Mouse (Mus musculus): ENCODE data around the gene Chkb. TPM values are rescaled to one million over a fixed set of nuclear protein-coding genes. Genes with fewer than 3 reads are reported as not detected.

Chkb gene
- polyA plus RNA-seq, 1 experiment from 2014 or later = 56.0 TPM

- Histone ChIP-seq H3K4me1 (replicated peaks; ENCODE audit: control insufficient read depth, insufficient read depth, low read length) (no peaks in the 10 kb centered on the region), H3K36me3 (ENCODE audit: control insufficient read depth, insufficient read depth, low read length) (no peaks in the 10 kb centered on the region), H3K9ac (ENCODE audit: low read length) (no peak overlapping the region), H3K27me3 (ENCODE audit: control insufficient read depth, insufficient read depth, low read length) (no peaks in the 10 kb centered on the region), H3K4me2 (ENCODE audit: low read depth, low read length, severe bottlenecking) (no peak overlapping the region), H3K9me3 (ENCODE audit: control insufficient read depth, low read length) (peaks cover 3% of the 10 kb centered on the region; the same call in 1 of the 2 replicates), H3K4me3 (ENCODE audit: low read depth, low read length) (no peak overlapping the region), H3K27ac (ENCODE audit: low read depth, low read length) (no peak overlapping the region)
- no peak for DNase-seq (ENCODE audit: low spot score)
- WGBS = 87% methylated on average over 10 of the region's 10 CpGs
- ATAC-seq (replicated peaks; ENCODE audit: low FRiP score) = no peak
Measured at GRCm38 (mm10) chr15:89404831-89405623, 24.7 kb downstream of the Chkb start.

- Histone ChIP-seq H3K27me3 (ENCODE audit: control insufficient read depth, insufficient read depth, low read length) (no peaks in the 10 kb centered on the region), H3K27ac (ENCODE audit: low read depth, low read length) (no peak overlapping the region), H3K4me2 (ENCODE audit: low read depth, low read length, severe bottlenecking) (no peak overlapping the region), H3K9ac (ENCODE audit: low read length) (no peak overlapping the region), H3K4me1 (replicated peaks; ENCODE audit: control insufficient read depth, insufficient read depth, low read length) (no peaks in the 10 kb centered on the region), H3K36me3 (ENCODE audit: control insufficient read depth, insufficient read depth, low read length) (no peaks in the 10 kb centered on the region), H3K9me3 (ENCODE audit: control insufficient read depth, low read length) (no peaks in the 10 kb centered on the region), H3K4me3 (ENCODE audit: low read depth, low read length) (no peak overlapping the region)
- no peak for DNase-seq (ENCODE audit: low spot score)
- ATAC-seq (replicated peaks; ENCODE audit: low FRiP score) = no peak
- WGBS = 85% methylated on average over 1 of the region's 1 CpGs
Measured at GRCm38 (mm10) chr15:89402471-89402870, 27.2 kb downstream of the Chkb start.

- Histone ChIP-seq H3K27me3 (ENCODE audit: control insufficient read depth, insufficient read depth, low read length) (no peaks in the 10 kb centered on the region), H3K27ac (ENCODE audit: low read depth, low read length) (no peak overlapping the region), H3K36me3 (ENCODE audit: control insufficient read depth, insufficient read depth, low read length) (no peaks in the 10 kb centered on the region), H3K4me3 (ENCODE audit: low read depth, low read length) (no peak overlapping the region), H3K4me2 (ENCODE audit: low read depth, low read length, severe bottlenecking) (no peak overlapping the region), H3K9ac (ENCODE audit: low read length) (no peak overlapping the region), H3K9me3 (ENCODE audit: control insufficient read depth, low read length) (no peaks in the 10 kb centered on the region), H3K4me1 (replicated peaks; ENCODE audit: control insufficient read depth, insufficient read depth, low read length) (no peaks in the 10 kb centered on the region)
- ATAC-seq (replicated peaks; ENCODE audit: low FRiP score) (no peak), DNase-seq (ENCODE audit: low spot score) (no peak)
- 57% methylated on average over 1 of the region's 1 CpGs for WGBS
Measured at GRCm38 (mm10) chr15:89399716-89400115, 30.0 kb downstream of the Chkb start.

- H3K4me2 ChIP-seq (ENCODE audit: low read depth, low read length, severe bottlenecking) = no peak overlapping the region
- H3K27me3 ChIP-seq (ENCODE audit: control insufficient read depth, insufficient read depth, low read length) = no peaks in the 10 kb centered on the region
- no peaks in the 10 kb centered on the region for H3K36me3 ChIP-seq (ENCODE audit: control insufficient read depth, insufficient read depth, low read length)
- H3K4me3 ChIP-seq (ENCODE audit: low read depth, low read length) = no peak overlapping the region
- ATAC-seq (replicated peaks; ENCODE audit: low FRiP score) (no peak), DNase-seq (ENCODE audit: low spot score) (no peak)
- H3K9me3 ChIP-seq (ENCODE audit: control insufficient read depth, low read length) = no peaks in the 10 kb centered on the region
- 70% methylated on average over 2 of the region's 2 CpGs for WGBS
- no peak overlapping the region for H3K9ac ChIP-seq (ENCODE audit: low read length)
- H3K27ac ChIP-seq (ENCODE audit: low read depth, low read length) = no peak overlapping the region
- H3K4me1 ChIP-seq (replicated peaks; ENCODE audit: control insufficient read depth, insufficient read depth, low read length) = no peaks in the 10 kb centered on the region
Measured at GRCm38 (mm10) chr15:89398146-89398545, 31.6 kb downstream of the Chkb start.

- Histone ChIP-seq H3K27ac (ENCODE audit: low read depth, low read length) (no peak overlapping the region), H3K4me1 (replicated peaks; ENCODE audit: control insufficient read depth, insufficient read depth, low read length) (no peaks in the 10 kb centered on the region), H3K27me3 (ENCODE audit: control insufficient read depth, insufficient read depth, low read length) (no peaks in the 10 kb centered on the region), H3K36me3 (ENCODE audit: control insufficient read depth, insufficient read depth, low read length) (no peaks in the 10 kb centered on the region), H3K4me2 (ENCODE audit: low read depth, low read length, severe bottlenecking) (no peak overlapping the region), H3K4me3 (ENCODE audit: low read depth, low read length) (no peak overlapping the region), H3K9me3 (ENCODE audit: control insufficient read depth, low read length) (no peaks in the 10 kb centered on the region), H3K9ac (ENCODE audit: low read length) (no peak overlapping the region)
- WGBS = 93% methylated on average over 4 of the region's 4 CpGs
- ATAC-seq (replicated peaks; ENCODE audit: low FRiP score) (no peak), DNase-seq (ENCODE audit: low spot score) (no peak)
Measured at GRCm38 (mm10) chr15:89396883-89397282, 32.8 kb downstream of the Chkb start.

GRCm38 (mm10) chr15:89390081-89390480 is 39.6 kb downstream of the Chkb start:
- H3K27me3 ChIP-seq (ENCODE audit: control insufficient read depth, insufficient read depth, low read length) = no peaks in the 10 kb centered on the region
- H3K36me3 ChIP-seq (ENCODE audit: control insufficient read depth, insufficient read depth, low read length) = no peaks in the 10 kb centered on the region
- whole genome bisulfite sequencing = 88% methylated on average over 10 of the region's 10 CpGs
- no peak overlapping the region for H3K4me2 ChIP-seq (ENCODE audit: low read depth, low read length, severe bottlenecking)
- no peak overlapping the region for H3K27ac ChIP-seq (ENCODE audit: low read depth, low read length)
- ATAC-seq (replicated peaks; ENCODE audit: low FRiP score) (no peak), DNase-seq (ENCODE audit: low spot score) (no peak)
- no peaks in the 10 kb centered on the region for H3K9me3 ChIP-seq (ENCODE audit: control insufficient read depth, low read length)
- no peak overlapping the region for H3K4me3 ChIP-seq (ENCODE audit: low read depth, low read length)
- no peak overlapping the region for H3K9ac ChIP-seq (ENCODE audit: low read length)
- H3K4me1 ChIP-seq (replicated peaks; ENCODE audit: control insufficient read depth, insufficient read depth, low read length) = no peaks in the 10 kb centered on the region

- Histone ChIP-seq H3K9me3 (ENCODE audit: control insufficient read depth, low read length) (no peaks in the 10 kb centered on the region), H3K4me2 (ENCODE audit: low read depth, low read length, severe bottlenecking) (no peak overlapping the region), H3K27me3 (ENCODE audit: control insufficient read depth, insufficient read depth, low read length) (no peaks in the 10 kb centered on the region), H3K4me3 (ENCODE audit: low read depth, low read length) (no peak overlapping the region), H3K36me3 (ENCODE audit: control insufficient read depth, insufficient read depth, low read length) (no peaks in the 10 kb centered on the region), H3K4me1 (replicated peaks; ENCODE audit: control insufficient read depth, insufficient read depth, low read length) (no peaks in the 10 kb centered on the region), H3K9ac (ENCODE audit: low read length) (no peak overlapping the region), H3K27ac (ENCODE audit: low read depth, low read length) (no peak overlapping the region)
- 48% methylated on average over 12 of the region's 12 CpGs for whole genome bisulfite sequencing
- no peak for DNase-seq (ENCODE audit: low spot score)
- no peak for ATAC-seq (replicated peaks; ENCODE audit: low FRiP score)
Measured at GRCm38 (mm10) chr15:89387127-89387526, 42.6 kb downstream of the Chkb start.

- Histone ChIP-seq H3K9ac (ENCODE audit: low read length) (no peak within 1 kb of the TSS; the same call in 1 of the 2 replicates), H3K36me3 (ENCODE audit: control insufficient read depth, insufficient read depth, low read length) (no peaks in the 10 kb centered on the region), H3K4me3 (ENCODE audit: low read depth, low read length) (no peak within 1 kb of the TSS), H3K4me2 (ENCODE audit: low read depth, low read length, severe bottlenecking) (no peak within 1 kb of the TSS), H3K27me3 (ENCODE audit: control insufficient read depth, insufficient read depth, low read length) (peaks cover 6% of the 10 kb centered on the region), H3K9me3 (ENCODE audit: control insufficient read depth, low read length) (no peaks in the 10 kb centered on the region), H3K27ac (ENCODE audit: low read depth, low read length) (no peak within 1 kb of the TSS), H3K4me1 (replicated peaks; ENCODE audit: control insufficient read depth, insufficient read depth, low read length) (no peaks in the 10 kb centered on the region)
- no peak for DNase-seq (ENCODE audit: low spot score)
- WGBS = 89% methylated on average over 7 of the region's 7 CpGs
- ATAC-seq (replicated peaks; ENCODE audit: low FRiP score) = no peak
Measured at GRCm38 (mm10) chr15:89384617-89385016, 45.1 kb downstream of the Chkb start, which contains the start of gene Klhdc7b. Gene Klhdc7b, plus strand, starts transcription at chr15:89384917.

- Histone ChIP-seq H3K9me3 (ENCODE audit: control insufficient read depth, low read length) (no peaks in the 10 kb centered on the region), H3K4me2 (ENCODE audit: low read depth, low read length, severe bottlenecking) (peak overlapping the region; percentile 68), H3K4me1 (replicated peaks; ENCODE audit: control insufficient read depth, insufficient read depth, low read length) (peaks cover 9% of the 10 kb centered on the region), H3K27me3 (ENCODE audit: control insufficient read depth, insufficient read depth, low read length) (peaks cover 42% of the 10 kb centered on the region), H3K9ac (ENCODE audit: low read length) (no peak overlapping the region), H3K36me3 (ENCODE audit: control insufficient read depth, insufficient read depth, low read length) (no peaks in the 10 kb centered on the region), H3K27ac (ENCODE audit: low read depth, low read length) (no peak overlapping the region), H3K4me3 (ENCODE audit: low read depth, low read length) (peak overlapping the region; percentile 35)
- DNase-seq (ENCODE audit: low spot score) (no peak), ATAC-seq (replicated peaks; ENCODE audit: low FRiP score) (no peak)
- 11% methylated on average over 10 of the region's 10 CpGs for WGBS
Measured at GRCm38 (mm10) chr15:89379429-89379828, 50.3 kb downstream of the Chkb start.
